Mouse (Mus musculus): ENCODE data around the gene Cacng6. TPM values are rescaled to one million over a fixed set of nuclear protein-coding genes. Genes with fewer than 3 reads are reported as not detected.

Cacng6 gene
- polyA plus RNA-seq, 3 experiments from 2014 or later, result not detected

GRCm38 (mm10) chr7:3420466-3420865 is 3.5 kb upstream of the Cacng6 start:
- ATAC-seq, result no peak

- ATAC-seq, result no peak
These were observed 2.7 kb upstream of the Cacng6 start for GRCm38 (mm10) chr7:3421297-3421696.

GRCm38 (mm10) chr7:3422051-3422450 is 1.9 kb upstream of the Cacng6 start:
- no peak for ATAC-seq

- ATAC-seq, result no peak
These were observed 565 bp upstream of the Cacng6 start for GRCm38 (mm10) chr7:3423430-3423829.

GRCm38 (mm10) chr7:3425141-3425540 is 1.1 kb downstream of the Cacng6 start:
- no peak for ATAC-seq

- ATAC-seq, result no peak
These were observed 6.2 kb downstream of the Cacng6 start for GRCm38 (mm10) chr7:3430161-3430560.

- ATAC-seq, result no peak
These were observed 8.1 kb downstream of the Cacng6 start for GRCm38 (mm10) chr7:3432066-3432465.

GRCm38 (mm10) chr7:3437941-3438340 is 13.9 kb downstream of the Cacng6 start:
- ATAC-seq, result no peak

- ATAC-seq, result no peak
These were observed 16.0 kb downstream of the Cacng6 start for GRCm38 (mm10) chr7:3439984-3440383.

- ATAC-seq, result no peak
These were observed 16.5 kb downstream of the Cacng6 start for GRCm38 (mm10) chr7:3440526-3440925.

- ATAC-seq, result no peak
These were observed 18.6 kb downstream of the Cacng6 start for GRCm38 (mm10) chr7:3442476-3443062.

GRCm38 (mm10) chr7:3444678-3445077 is 20.7 kb downstream of the Cacng6 start:
- peak; percentile 64 for ATAC-seq

GRCm38 (mm10) chr7:3446584-3446983 is 22.6 kb downstream of the Cacng6 start:
- ATAC-seq, result no peak

GRCm38 (mm10) chr7:3447026-3447425 is 23.0 kb downstream of the Cacng6 start:
- no peak for ATAC-seq

GRCm38 (mm10) chr7:3448737-3449454 is 24.9 kb downstream of the Cacng6 start:
- ATAC-seq, result no peak

- ATAC-seq, result no peak
These were observed 26.7 kb downstream of the Cacng6 start for GRCm38 (mm10) chr7:3450671-3451070.

- ATAC-seq, result peak; percentile 70
These were observed 27.2 kb downstream of the Cacng6 start for GRCm38 (mm10) chr7:3451161-3451560.

- no peak for ATAC-seq
These were observed 29.0 kb downstream of the Cacng6 start for GRCm38 (mm10) chr7:3452821-3453485.

- ATAC-seq, result no peak
These were observed 29.6 kb downstream of the Cacng6 start for GRCm38 (mm10) chr7:3453486-3454183.

GRCm38 (mm10) chr7:3457111-3457840 is 33.3 kb downstream of the Cacng6 start:
- no peak for ATAC-seq

- no peak for ATAC-seq
These were observed 33.8 kb downstream of the Cacng6 start for GRCm38 (mm10) chr7:3457841-3458217.

- no peak for ATAC-seq
These were observed 36.3 kb downstream of the Cacng6 start for GRCm38 (mm10) chr7:3460261-3460660.

- ATAC-seq, result no peak
These were observed 39.3 kb downstream of the Cacng6 start for GRCm38 (mm10) chr7:3463306-3463705.
